Mouse (Mus musculus) forebrain, embryonic 10.5 days (tissue): ENCODE results near the gene 1500009C09Rik. TPM values are rescaled to one million over a fixed set of nuclear protein-coding genes. Genes with fewer than 3 reads are reported as not detected.

Experiments used
- DNase-seq: peaks from one replicate; pipeline ENCODE4 v3.0.0-alpha.2; 2017; ENCODE audit warnings: low spot score; ENCODE audit errors: extremely low spot score
- H3K27ac ChIP-seq: fragments of 300-500 bp; sonication (generic); 2 replicates; pipeline ENCODE4 v1.5.1; 2016; ENCODE audit warnings: mild to moderate bottlenecking
- H3K27me3 ChIP-seq: fragments of 300-500 bp; sonication (generic); 2 replicates; pipeline ENCODE4 v1.6.1; 2016; ENCODE audit warnings: mild to moderate bottlenecking; ENCODE audit not compliant: poor library complexity, severe bottlenecking
- H3K36me3 ChIP-seq: fragments of 300-500 bp; sonication (generic); replicated peaks from 2 replicates; pipeline ENCODE4 v1.6.1; 2016; ENCODE audit warnings: mild to moderate bottlenecking, moderate library complexity
- H3K4me1 ChIP-seq: fragments of 300-500 bp; sonication (generic); 2 replicates; pipeline ENCODE4 v1.6.1; 2016
- H3K4me3 ChIP-seq: fragments of 300-500 bp; sonication (generic); 2 replicates; pipeline ENCODE4 v1.5.1; 2016; ENCODE audit warnings: mild to moderate bottlenecking, moderate library complexity
- H3K9me3 ChIP-seq: fragments of 300-500 bp; sonication (generic); 2 replicates; pipeline ENCODE4 v1.6.1; 2016; ENCODE audit warnings: mild to moderate bottlenecking, moderate library complexity
- WGBS: fragments of 180-500 bp; shearing (Covaris S2); methylation state at CpG from one replicate; pipeline ENCODE4 v1.1.7; 2016; 5-methylcytosine and 5-hydroxymethylcytosine counted together
- polyA plus RNA-seq: library from polyadenylated mRNA; unstranded; fragments of >200 nt; fragmentation: Nextera tagmentation; extraction: Ambion mirVana; gene quantifications from 2 replicates; pipeline ENCODE4 v1.2.1, GENCODE M21; 2016

The 1500009C09Rik gene
- polyA plus RNA-seq, 1 experiment from 2014 or later: not detected

GRCm38 (mm10) chr15:82211911-82212751 is 40.1 kb upstream of the 1500009C09Rik start:
- WGBS: under 1% methylated on average over 112 of the region's 112 CpGs
- H3K4me3 ChIP-seq: peak overlapping the region; percentile 54
- H3K9me3 ChIP-seq: no peaks in the 10 kb centered on the region
- peaks cover 100% of the 10 kb centered on the region for H3K27me3 ChIP-seq
- H3K36me3 ChIP-seq: peaks cover 7% of the 10 kb centered on the region
- no peak for DNase-seq
- H3K27ac ChIP-seq: peak overlapping the region; percentile 69
- peaks cover 66% of the 10 kb centered on the region for H3K4me1 ChIP-seq

- under 1% methylated on average over 29 of the region's 34 CpGs for WGBS
- Histone ChIP-seq H3K27ac (peak within 1 kb of the TSS; percentile 69), H3K4me1 (peaks cover 63% of the 10 kb centered on the region), H3K27me3 (peaks cover 98% of the 10 kb centered on the region), H3K9me3 (no peaks in the 10 kb centered on the region), H3K36me3 (peaks cover 6% of the 10 kb centered on the region; the same call in 1 of the 2 replicates), H3K4me3 (peak within 1 kb of the TSS; percentile 54)
- DNase-seq: no peak
These were observed 39.5 kb upstream of the 1500009C09Rik start, which contains the start of gene Shisa8 for GRCm38 (mm10) chr15:82212752-82213063. Gene Shisa8 (minus strand): TSS chr15:82212815.

GRCm38 (mm10) chr15:82213222-82213621 is 39.0 kb upstream of the 1500009C09Rik start:
- no peak for DNase-seq
- Histone ChIP-seq H3K4me3 (no peak overlapping the region), H3K36me3 (peaks cover 4% of the 10 kb centered on the region; the same call in 1 of the 2 replicates), H3K27me3 (peaks cover 97% of the 10 kb centered on the region), H3K4me1 (peaks cover 65% of the 10 kb centered on the region), H3K27ac (no peak overlapping the region), H3K9me3 (no peaks in the 10 kb centered on the region)
- WGBS: 15% methylated on average over 4 of the region's 4 CpGs

GRCm38 (mm10) chr15:82215332-82216046 is 36.7 kb upstream of the 1500009C09Rik start:
- 36% methylated on average over 11 of the region's 11 CpGs for WGBS
- H3K9me3 ChIP-seq: no peaks in the 10 kb centered on the region
- H3K27me3 ChIP-seq: peaks cover 86% of the 10 kb centered on the region
- H3K36me3 ChIP-seq: no peaks in the 10 kb centered on the region
- no peak overlapping the region for H3K4me3 ChIP-seq
- H3K27ac ChIP-seq: no peak overlapping the region
- no peak for DNase-seq
- peaks cover 69% of the 10 kb centered on the region for H3K4me1 ChIP-seq

- peaks cover 86% of the 10 kb centered on the region for H3K27me3 ChIP-seq
- H3K4me3 ChIP-seq: no peak overlapping the region
- H3K4me1 ChIP-seq: peaks cover 69% of the 10 kb centered on the region
- H3K9me3 ChIP-seq: no peaks in the 10 kb centered on the region
- H3K27ac ChIP-seq: 0 out of 2 replicates have a peak overlapping the region, but pooled peaks have one; percentile 40
- H3K36me3 ChIP-seq: no peaks in the 10 kb centered on the region
- DNase-seq: no peak
- WGBS: 46% methylated on average over 20 of the region's 20 CpGs
These were observed 35.9 kb upstream of the 1500009C09Rik start for GRCm38 (mm10) chr15:82216142-82216827.

GRCm38 (mm10) chr15:82217039-82217438 is 35.2 kb upstream of the 1500009C09Rik start:
- WGBS: 7% methylated on average over 7 of the region's 7 CpGs
- Histone ChIP-seq H3K4me1 (peaks cover 63% of the 10 kb centered on the region), H3K27ac (peak overlapping the region; percentile 27; the same call in 1 of the 2 replicates), H3K36me3 (no peaks in the 10 kb centered on the region), H3K9me3 (no peaks in the 10 kb centered on the region), H3K27me3 (peaks cover 81% of the 10 kb centered on the region), H3K4me3 (no peak overlapping the region)
- DNase-seq: no peak

- H3K36me3 ChIP-seq: no peaks in the 10 kb centered on the region
- WGBS: 21% methylated on average over 9 of the region's 9 CpGs
- no peak overlapping the region for H3K4me3 ChIP-seq
- H3K4me1 ChIP-seq: peaks cover 55% of the 10 kb centered on the region
- no peaks in the 10 kb centered on the region for H3K9me3 ChIP-seq
- no peak overlapping the region for H3K27ac ChIP-seq
- peaks cover 81% of the 10 kb centered on the region for H3K27me3 ChIP-seq
- DNase-seq: no peak
These were observed 34.2 kb upstream of the 1500009C09Rik start for GRCm38 (mm10) chr15:82217980-82218379.

GRCm38 (mm10) chr15:82218778-82219666 is 33.2 kb upstream of the 1500009C09Rik start:
- no peak overlapping the region for H3K27ac ChIP-seq
- peaks cover 61% of the 10 kb centered on the region for H3K4me1 ChIP-seq
- DNase-seq: no peak
- WGBS: 80% methylated on average over 26 of the region's 26 CpGs
- no peaks in the 10 kb centered on the region for H3K36me3 ChIP-seq
- H3K9me3 ChIP-seq: no peaks in the 10 kb centered on the region
- H3K27me3 ChIP-seq: peaks cover 81% of the 10 kb centered on the region
- no peak overlapping the region for H3K4me3 ChIP-seq

- 65% methylated on average over 11 of the region's 12 CpGs for WGBS
- H3K27ac ChIP-seq: no peak overlapping the region
These were observed 32.1 kb upstream of the 1500009C09Rik start for GRCm38 (mm10) chr15:82220003-82220675.

GRCm38 (mm10) chr15:82221104-82221860 is 30.9 kb upstream of the 1500009C09Rik start:
- DNase-seq: no peak
- Histone ChIP-seq H3K36me3 (no peaks in the 10 kb centered on the region), H3K4me1 (peaks cover 63% of the 10 kb centered on the region), H3K4me3 (no peak overlapping the region), H3K9me3 (no peaks in the 10 kb centered on the region), H3K27ac (peak overlapping the region; percentile 36; the same call in 1 of the 2 replicates), H3K27me3 (peaks cover 81% of the 10 kb centered on the region)
- 59% methylated on average over 14 of the region's 14 CpGs for WGBS

More at GRCm38 (mm10) chr15:82220003-82220675, 32.1 kb upstream of the 1500009C09Rik start:
- peaks cover 81% of the 10 kb centered on the region for H3K27me3 ChIP-seq
- no peak for DNase-seq
- peaks cover 71% of the 10 kb centered on the region for H3K4me1 ChIP-seq
- no peaks in the 10 kb centered on the region for H3K36me3 ChIP-seq
- H3K4me3 ChIP-seq: no peak overlapping the region
- H3K9me3 ChIP-seq: no peaks in the 10 kb centered on the region

GRCm38 (mm10) chr15:82223251-82223650 is 28.9 kb upstream of the 1500009C09Rik start:
- Histone ChIP-seq H3K4me1 (peaks cover 48% of the 10 kb centered on the region), H3K4me3 (peak overlapping the region; percentile 50), H3K36me3 (no peaks in the 10 kb centered on the region), H3K9me3 (no peaks in the 10 kb centered on the region), H3K27ac (peak overlapping the region; percentile 48; the same call in 1 of the 2 replicates), H3K27me3 (peaks cover 69% of the 10 kb centered on the region)
- no peak for DNase-seq
- 62% methylated on average over 7 of the region's 7 CpGs for WGBS
